Mouse (Mus musculus): ENCODE results near the gene Myom1.

- TF ChIP-seq CTCF (IDR thresholded peaks at IDR 0.05; ENCODE audit: low read depth) (no peak), EP300 (IDR thresholded peaks at IDR 0.05; ENCODE audit: low read depth) (no peak)
These were observed 55.3 kb downstream of the Myom1 start for GRCm38 (mm10) chr17:71057758-71058157.
